Mouse (Mus musculus) heart, postnatal 0 days (tissue): ENCODE measurements around the gene Sox18. TPM values are rescaled to one million over a fixed set of nuclear protein-coding genes. Genes with fewer than 3 reads are reported as not detected.

Experiments used
- ATAC-seq: fragments of 200-750 bp; cut with Nextera tagmentation; 2 replicates; pipeline ENCODE4 v1.8.0; 2017; ENCODE audit warnings: low read depth, moderate number of reproducible peaks, moderate library complexity; ENCODE audit not compliant: insufficient read depth
- DNase-seq: peaks from one replicate; pipeline ENCODE4 v3.0.0-alpha.2; 2016; ENCODE audit warnings: low spot score
- H3K27ac ChIP-seq: fragments of 300-500 bp; sonication (generic); 2 replicates; pipeline ENCODE4 v1.5.1; 2014; ENCODE audit warnings: low read depth, mild to moderate bottlenecking
- H3K27me3 ChIP-seq: fragments of 300-500 bp; sonication (generic); 2 replicates; pipeline ENCODE4 v1.6.1; 2014; ENCODE audit warnings: low read length, mixed read lengths; ENCODE audit not compliant: control insufficient read depth, insufficient read depth
- H3K36me3 ChIP-seq: fragments of 300-500 bp; sonication (generic); replicated peaks from 2 replicates; pipeline ENCODE4 v1.6.1; 2014; ENCODE audit warnings: low read length, mixed read lengths; ENCODE audit not compliant: control insufficient read depth, insufficient read depth
- H3K4me1 ChIP-seq: fragments of 300-500 bp; sonication (generic); 2 replicates; pipeline ENCODE4 v1.6.1; 2014; ENCODE audit warnings: antibody characterized with exemption; ENCODE audit not compliant: control insufficient read depth, insufficient read depth
- H3K4me2 ChIP-seq: fragments of 300-500 bp; sonication (generic); 2 replicates; pipeline ENCODE4 v1.6.1; 2014; ENCODE audit warnings: low read depth, mild to moderate bottlenecking, low read length, moderate library complexity
- H3K4me3 ChIP-seq: fragments of 300-500 bp; sonication (generic); 2 replicates; pipeline ENCODE4 v1.5.1; 2014; ENCODE audit warnings: low read depth, low read length
- H3K9ac ChIP-seq: fragments of 300-500 bp; sonication (generic); replicated peaks from 2 replicates; pipeline ENCODE4 v1.6.1; 2014; ENCODE audit warnings: low read depth, low read length, mixed read lengths
- H3K9me3 ChIP-seq: fragments of 300-500 bp; sonication (generic); replicated peaks from 2 replicates; pipeline ENCODE4 v1.6.1; 2016; ENCODE audit warnings: low read length; ENCODE audit not compliant: control insufficient read depth
- CTCF ChIP-seq: IDR thresholded peaks from 2 replicates; pipeline ENCODE4 v1.5.1; 2016; ENCODE audit warnings: antibody characterized with exemption, control low read depth, low read depth
- EP300 ChIP-seq: IDR thresholded peaks from 2 replicates; pipeline ENCODE4 v1.6.1; 2016; ENCODE audit warnings: antibody characterized with exemption, low read depth
- WGBS: fragments of 180-500 bp; shearing (Covaris S2); extraction: QIAGEN DNeasy Blood & Tissue Kit; methylation state at CpG from one replicate; pipeline ENCODE4 v1.1.7; 2014; 5-methylcytosine and 5-hydroxymethylcytosine counted together
- polyA plus RNA-seq: library from polyadenylated mRNA; unstranded; fragments of >200 nt; fragmentation: Nextera tagmentation; extraction: Ambion mirVana; gene quantifications from 2 replicates; pipeline ENCODE4 v1.2.1, GENCODE M21; 2015
- total RNA-seq: library from RNA; depleted of rRNA; stranded (reverse); fragments of >200 nt; gene quantifications from 2 replicates; pipeline ENCODE4 v1.2.3, GENCODE M21; 2014; ENCODE audit warnings: low replicate concordance

The Sox18 gene
- total and polyA plus RNA-seq, 2 experiments from 2014 or later = 53.1 to 69.4 TPM

GRCm38 (mm10) chr2:181689466-181690160 is 18.2 kb upstream of the Sox18 start:
- no peak for TF ChIP-seq EP300
- ATAC-seq (no peak), DNase-seq (no peak)
- Histone ChIP-seq H3K4me1 (peaks cover 6% of the 10 kb centered on the region; the same call in 1 of the 2 replicates), H3K36me3 (peaks cover 21% of the 10 kb centered on the region), H3K9me3 (no peaks in the 10 kb centered on the region), H3K4me3 (no peak overlapping the region), H3K4me2 (no peak overlapping the region), H3K27ac (no peak overlapping the region), H3K9ac (no peak overlapping the region), H3K27me3 (no peaks in the 10 kb centered on the region)
- WGBS = 87% methylated on average over 10 of the region's 10 CpGs

GRCm38 (mm10) chr2:181687586-181687985 is 16.1 kb upstream of the Sox18 start:
- no peaks in the 10 kb centered on the region for H3K9me3 ChIP-seq
- no peak for ATAC-seq
- H3K4me2 ChIP-seq = no peak overlapping the region
- WGBS = 90% methylated on average over 8 of the region's 8 CpGs
- H3K9ac ChIP-seq = no peak overlapping the region
- H3K4me1 ChIP-seq = no peaks in the 10 kb centered on the region
- H3K4me3 ChIP-seq = no peak overlapping the region
- no peaks in the 10 kb centered on the region for H3K27me3 ChIP-seq
- no peak overlapping the region for H3K27ac ChIP-seq
- TF ChIP-seq EP300 (no peak), CTCF (no peak)
- H3K36me3 ChIP-seq = peaks cover 21% of the 10 kb centered on the region
- DNase-seq = no peak

DNA sequence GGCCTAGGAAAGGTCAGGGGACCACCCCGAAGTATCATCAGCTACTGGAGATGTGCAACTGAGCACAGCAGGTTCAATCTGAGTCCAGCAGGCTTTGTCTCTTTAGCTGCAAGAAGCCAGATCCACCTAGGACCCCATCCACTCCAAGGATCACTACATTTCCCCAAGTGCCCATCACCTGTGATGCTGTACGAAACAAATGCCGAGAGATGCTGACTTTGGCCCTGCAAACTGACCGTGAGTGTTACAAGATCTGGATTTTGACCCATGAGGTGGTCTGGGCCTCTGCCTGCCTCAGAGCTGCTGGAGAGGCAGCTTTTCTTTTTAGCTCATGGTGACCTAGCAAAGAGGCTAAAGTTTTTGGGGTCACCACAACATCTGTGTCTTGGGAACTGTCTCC is 14.2 kb upstream of the Sox18 start:
- Histone ChIP-seq H3K9ac (no peak overlapping the region), H3K4me2 (no peak overlapping the region), H3K9me3 (no peaks in the 10 kb centered on the region), H3K4me1 (peaks cover 2% of the 10 kb centered on the region; the same call in 1 of the 2 replicates), H3K4me3 (no peak overlapping the region), H3K36me3 (peaks cover 21% of the 10 kb centered on the region), H3K27me3 (no peaks in the 10 kb centered on the region), H3K27ac (no peak overlapping the region)
- 90% methylated on average over 4 of the region's 4 CpGs for WGBS
- DNase-seq = no peak
- ATAC-seq = no peak
- TF ChIP-seq CTCF (no peak), EP300 (no peak)

DNA sequence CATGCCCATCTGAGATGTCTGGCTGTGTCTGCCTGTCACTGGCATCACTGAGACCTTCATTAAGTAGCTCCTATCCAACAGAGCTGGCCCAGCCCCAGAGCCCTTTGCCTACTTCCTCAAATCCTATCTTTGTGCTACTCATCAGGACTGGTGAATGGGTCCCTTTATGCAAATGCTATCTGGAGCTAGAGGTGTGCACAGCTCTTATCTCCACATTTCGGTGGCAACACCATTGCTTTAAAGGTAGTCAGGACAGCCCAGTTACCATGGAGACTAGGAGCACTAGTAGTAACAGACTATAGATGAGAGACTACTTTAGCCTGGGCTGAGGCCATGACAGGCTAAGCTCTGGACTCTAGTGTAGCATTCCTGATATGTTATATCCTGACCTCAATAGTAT is 13.3 kb upstream of the Sox18 start:
- no peak for DNase-seq
- Histone ChIP-seq H3K36me3 (peaks cover 21% of the 10 kb centered on the region), H3K4me1 (peaks cover 5% of the 10 kb centered on the region; the same call in 1 of the 2 replicates), H3K9ac (no peak overlapping the region), H3K4me2 (no peak overlapping the region), H3K27ac (no peak overlapping the region), H3K27me3 (no peaks in the 10 kb centered on the region), H3K9me3 (no peaks in the 10 kb centered on the region), H3K4me3 (no peak overlapping the region)
- WGBS = 59% methylated on average over 1 of the region's 1 CpGs
- TF ChIP-seq EP300 (no peak), CTCF (no peak)
- ATAC-seq = no peak

DNA sequence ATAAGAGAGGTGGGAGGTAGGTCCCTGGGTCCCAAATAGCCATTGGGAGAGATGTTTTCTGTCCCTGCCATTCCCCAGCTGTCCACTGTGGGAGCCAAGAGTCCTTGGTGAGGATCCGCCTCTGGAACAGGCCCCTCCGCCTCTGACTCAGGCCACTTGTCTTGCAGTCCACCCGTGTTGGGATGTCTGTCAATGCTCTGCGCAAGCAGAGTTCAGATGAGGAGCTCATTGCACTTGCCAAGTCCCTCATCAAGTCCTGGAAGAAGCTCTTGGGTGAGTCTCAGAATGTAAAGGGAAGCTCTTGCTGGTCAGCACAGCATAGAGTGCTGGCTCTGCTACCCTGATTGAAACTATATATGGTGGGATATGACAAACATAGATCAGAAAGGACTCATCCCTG is 11.9 kb upstream of the Sox18 start:
- TF ChIP-seq CTCF (no peak), EP300 (no peak)
- H3K4me1 ChIP-seq = peaks cover 5% of the 10 kb centered on the region; the same call in 1 of the 2 replicates
- H3K9me3 ChIP-seq = no peaks in the 10 kb centered on the region
- no peak overlapping the region for H3K9ac ChIP-seq
- WGBS = 49% methylated on average over 4 of the region's 4 CpGs
- no peak overlapping the region for H3K4me2 ChIP-seq
- peaks cover 13% of the 10 kb centered on the region for H3K36me3 ChIP-seq
- H3K27me3 ChIP-seq = no peaks in the 10 kb centered on the region
- DNase-seq (no peak), ATAC-seq (no peak)
- H3K27ac ChIP-seq = no peak overlapping the region
- no peak overlapping the region for H3K4me3 ChIP-seq

DNA sequence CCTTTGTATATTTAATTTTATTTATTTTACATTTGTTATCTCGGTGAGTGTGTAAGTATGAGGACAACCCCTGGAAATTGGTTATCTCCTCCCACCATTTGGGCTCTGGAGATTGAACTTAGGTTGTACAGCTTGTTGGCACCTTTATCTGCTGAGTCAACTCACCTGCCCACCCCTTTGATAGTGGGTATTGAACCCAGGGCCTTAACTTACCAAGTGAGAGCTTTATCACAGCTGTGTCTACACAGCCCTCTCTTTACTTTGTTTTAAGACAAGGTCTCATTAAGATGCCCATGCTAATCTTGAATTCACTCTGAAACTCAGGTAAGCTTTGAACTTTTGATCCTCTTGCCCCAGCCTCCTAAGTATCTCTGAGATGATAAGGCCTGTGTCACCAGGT is 10.5 kb upstream of the Sox18 start:
- WGBS = 87% methylated on average over 1 of the region's 1 CpGs
- Histone ChIP-seq H3K4me1 (peaks cover 5% of the 10 kb centered on the region; the same call in 1 of the 2 replicates), H3K27ac (no peak overlapping the region), H3K36me3 (peaks cover 13% of the 10 kb centered on the region), H3K9me3 (no peaks in the 10 kb centered on the region), H3K4me3 (no peak overlapping the region), H3K27me3 (no peaks in the 10 kb centered on the region), H3K9ac (no peak overlapping the region), H3K4me2 (no peak overlapping the region)
- ATAC-seq (no peak), DNase-seq (no peak)
- TF ChIP-seq EP300 (no peak), CTCF (no peak)
